Mouse (Mus musculus) thymus, adult 2 months (tissue): ENCODE results near the gene Plk5.

Source experiments
- CTCF ChIP-seq: fragments of 200-500 bp; IDR thresholded peaks from 2 replicates; pipeline ENCODE4 v1.5.1; 2012; ENCODE audit warnings: mild to moderate bottlenecking, control low read depth, low read length, moderate library complexity, borderline replicate concordance; ENCODE audit not compliant: control insufficient read depth, poor library complexity, insufficient read depth; ENCODE audit errors: extremely low read depth
- POLR2A ChIP-seq: fragments of 200-500 bp; IDR thresholded peaks from 2 replicates; pipeline ENCODE4 v1.6.1; 2012; ENCODE audit warnings: mild to moderate bottlenecking, low read length, control low read depth, moderate library complexity; ENCODE audit not compliant: control insufficient read depth, poor library complexity, insufficient read depth; ENCODE audit errors: extremely low read depth

- TF ChIP-seq CTCF (no peak), POLR2A (peak; percentile 83)
Observed at GRCm38 (mm10) chr10:80398719-80399190, 42.5 kb downstream of the Plk5 start.
